Mouse (Mus musculus) c-Kit-negative CD71-positive TER-119-positive erythroid progenitor cells, embryonic 14.5 days (primary cell): ENCODE measurements around the gene Gm8271.
"Not testable (repeated sequence)": the region's sequence is repeated elsewhere in the genome, so short reads cannot be mapped to it uniquely, and the experiment has no call there.

Experiments
- DNase-seq: peaks from one replicate; pipeline ENCODE4 v3.0.0-alpha.2; 2013; ENCODE audit warnings: low read depth, low spot score

The Gm8271 gene

GRCm38 (mm10) chr14:5185493-5185892 is at the start of gene Gm8271:
Gene Gm8271, plus strand, starts transcription at chr14:5185793.
- DNase-seq, result not testable (repeated sequence)

- DNase-seq, result not testable (repeated sequence)
Measured at GRCm38 (mm10) chr14:5164235-5164634, 21.4 kb upstream of the Gm8271 start, which contains the start of gene Gm3317. Gene Gm3317, plus strand, starts transcription at chr14:5164535.
